Mouse (Mus musculus) monocyte, adult 5-6 weeks (primary cell): Measurements from ENCODE around the gene Tnfrsf18. TPM values are rescaled to one million over a fixed set of nuclear protein-coding genes. Genes with fewer than 3 reads are reported as not detected.
A peak's percentile ranks its signal among the peaks of the same experiment; 100 is the strongest.

ENCODE experiments used
- ATAC-seq: fragments of 153-309, 156-312 bp; replicated peaks from 2 replicates; pipeline ENCODE4 v1.8.0; 2017; ENCODE audit warnings: mild to moderate bottlenecking; ENCODE audit not compliant: low TSS enrichment, insufficient number of reproducible peaks, severe bottlenecking, poor library complexity, low FRiP score
- total RNA-seq: library from RNA; stranded (forward); fragments of 200-1000, 200-491, 200-594 nt; gene quantifications from 3 replicates; pipeline ENCODE4 v1.2.3, GENCODE M21; 2017

Gene Tnfrsf18
- total RNA-seq, 1 experiment from 2014 or later: 29.2 TPM

DNA sequence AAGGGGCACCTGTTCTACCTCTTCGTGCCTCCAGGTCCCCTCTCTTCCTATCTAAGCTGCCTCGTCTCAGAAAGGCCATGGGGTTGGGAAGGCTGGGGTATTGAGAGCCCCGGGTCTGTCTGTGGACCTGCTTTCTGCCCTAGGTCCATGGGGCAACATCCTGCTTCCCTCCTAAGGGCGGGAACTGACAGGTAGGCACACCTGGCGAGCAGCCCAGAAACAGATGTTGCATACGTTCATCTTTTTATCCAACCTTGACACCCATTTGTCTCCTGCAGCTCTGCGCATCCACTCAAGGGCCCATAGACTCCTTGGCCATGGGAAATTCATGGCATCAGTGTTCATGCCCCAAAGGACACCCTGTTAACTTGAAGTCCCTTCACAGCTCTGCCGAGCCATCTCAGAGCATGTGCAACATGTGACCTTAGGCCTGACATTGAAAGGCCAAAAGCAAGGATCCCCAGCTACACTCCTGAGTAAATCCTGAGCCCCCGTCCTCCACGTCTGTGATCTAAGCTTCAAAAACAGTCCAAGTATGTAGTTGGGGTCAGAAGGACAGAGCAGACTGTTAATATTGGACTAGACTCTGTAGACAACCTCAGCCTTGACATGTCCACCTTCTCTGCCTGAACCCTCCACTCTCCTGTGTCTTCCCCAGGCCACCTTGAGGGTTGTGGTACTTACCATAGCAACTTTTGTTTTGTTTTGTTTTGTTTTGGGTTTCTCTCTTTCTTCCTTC is 39.4 kb downstream of the Tnfrsf18 start:
- ATAC-seq: no peak

DNA sequence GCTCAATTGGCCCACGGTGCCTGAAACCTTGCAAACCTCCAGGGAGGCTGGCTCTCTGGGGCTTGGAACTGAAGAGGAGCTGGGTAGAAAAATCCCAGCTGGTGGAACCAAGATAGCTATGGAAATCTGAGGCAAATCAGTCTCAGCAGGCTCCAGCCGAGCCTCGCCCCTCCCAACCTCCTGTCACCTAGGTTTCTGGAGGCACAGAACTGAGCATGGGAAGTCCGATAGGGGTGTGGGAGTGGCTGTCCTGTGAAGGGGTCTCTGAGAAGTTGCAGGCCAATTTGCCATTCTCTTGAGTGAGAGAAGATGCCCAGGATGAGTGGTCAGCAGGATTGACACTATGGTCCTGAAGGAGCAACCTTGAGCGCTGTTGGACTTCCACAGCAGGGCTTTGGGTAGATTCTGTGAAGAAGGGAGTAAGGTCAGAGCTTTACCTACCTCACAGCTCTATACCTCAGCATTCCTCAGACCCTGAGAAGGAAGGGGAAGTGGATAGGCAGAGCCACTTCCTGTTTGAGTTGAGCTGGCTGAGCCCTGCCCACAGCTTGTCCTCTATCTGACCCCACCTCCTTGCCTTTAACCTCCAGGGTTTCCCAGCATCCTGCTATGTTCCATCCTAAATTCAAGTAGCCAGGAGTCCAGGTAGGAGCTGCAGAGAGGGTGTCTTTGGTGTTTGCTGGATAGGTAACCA is 41.4 kb downstream of the Tnfrsf18 start:
- peak; percentile 91 for ATAC-seq

DNA sequence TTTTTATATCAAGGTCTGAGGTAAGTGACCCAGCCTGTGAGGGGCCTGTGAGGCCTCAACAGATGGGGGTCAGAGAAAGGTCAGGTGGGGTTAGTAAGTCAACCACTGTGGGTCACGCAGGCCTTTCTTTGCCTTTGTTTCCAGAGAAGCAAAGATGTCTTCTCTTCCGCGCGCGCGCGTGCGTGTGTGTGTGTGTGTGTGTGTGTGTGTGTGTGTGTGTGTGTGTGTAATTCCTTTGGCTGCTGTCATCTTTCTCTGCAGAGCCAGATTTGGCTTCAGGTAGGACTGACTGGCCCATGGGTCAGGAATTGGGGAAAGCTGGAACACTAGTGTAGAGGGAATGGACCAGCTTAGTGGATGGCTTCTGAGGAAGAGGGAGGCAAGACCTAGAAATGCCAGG is 43.7 kb downstream of the Tnfrsf18 start:
- ATAC-seq: no peak

- no peak for ATAC-seq
Observed at GRCm38 (mm10) chr4:156070276-156070675, 44.3 kb downstream of the Tnfrsf18 start.

- ATAC-seq: no peak
Observed at GRCm38 (mm10) chr4:156070716-156071115, 44.8 kb downstream of the Tnfrsf18 start.

DNA sequence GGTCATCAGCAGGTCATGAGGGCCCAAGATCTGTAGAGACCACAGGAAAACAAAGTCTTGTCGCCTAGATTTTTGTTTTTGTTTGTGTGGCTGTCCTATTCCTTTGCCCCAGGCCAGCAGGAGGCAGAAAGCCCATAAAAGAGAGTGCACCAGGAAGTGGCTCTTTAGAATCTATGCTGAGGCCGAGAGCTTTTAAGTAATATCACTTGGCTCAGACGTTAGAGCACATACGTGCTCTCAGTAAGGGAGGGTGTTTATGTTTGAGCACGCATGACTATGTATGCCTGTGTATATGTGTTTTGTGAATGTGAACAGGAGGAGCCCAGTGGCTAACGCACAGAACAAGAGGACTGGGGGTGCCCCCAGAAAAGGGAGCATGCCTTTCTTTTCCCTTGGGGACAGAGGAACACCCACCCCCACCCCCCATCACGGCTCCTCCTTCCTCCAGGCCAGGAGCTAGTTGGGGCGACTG is 51.0 kb downstream of the Tnfrsf18 start:
- ATAC-seq: no peak

GRCm38 (mm10) chr4:156077499-156078301 is 51.7 kb downstream of the Tnfrsf18 start:
- ATAC-seq: no peak

Other genes starting within 250 kb of the Tnfrsf18 start
- not detected in 3 replicates for gene Tmem88b, start 240.3 kb upstream of the Tnfrsf18 start, total RNA-seq
- not detected in 3 replicates for gene Ankrd65, start 235.7 kb upstream of the Tnfrsf18 start, total RNA-seq
- gene Mrpl20, start 223.3 kb upstream of the Tnfrsf18 start, total RNA-seq: 39.1 to 56.7 TPM (median 44.1 TPM) in 3 replicates
- 228 to 239 TPM (median 228 TPM) in 3 replicates for gene Ccnl2, start 213.7 kb upstream of the Tnfrsf18 start, total RNA-seq
- 102 to 125 TPM (median 108 TPM) in 3 replicates for gene Aurkaip1, start 194.9 kb upstream of the Tnfrsf18 start, total RNA-seq
- 0.29 to 15.8 TPM (median 2.0 TPM) in 3 replicates for gene Mxra8, start 186.5 kb upstream of the Tnfrsf18 start, total RNA-seq
- gene Dvl1, start 178.8 kb upstream of the Tnfrsf18 start, total RNA-seq: 18.8 to 30.1 TPM (median 27.0 TPM) in 3 replicates
- 0.29 to 1.6 TPM (median 0.64 TPM) in 3 replicates for gene Tas1r3, start 162.8 kb upstream of the Tnfrsf18 start, total RNA-seq
- gene Cptp, start 156.7 kb upstream of the Tnfrsf18 start, total RNA-seq: 5.7 to 8.4 TPM (median 6.6 TPM) in 3 replicates
- 21.5 to 28.1 TPM (median 24.5 TPM) in 3 replicates for gene Ints11, start 156.6 kb upstream of the Tnfrsf18 start, total RNA-seq
- gene Pusl1, start 134.4 kb upstream of the Tnfrsf18 start, total RNA-seq: 3.8 to 12.8 TPM (median 10.3 TPM) in 3 replicates
- gene Acap3, start 134.3 kb upstream of the Tnfrsf18 start, total RNA-seq: 17.2 to 19.3 TPM (median 17.3 TPM) in 3 replicates
- gene Ube2j2, start 82.3 kb upstream of the Tnfrsf18 start, total RNA-seq: 79.0 to 128 TPM (median 101 TPM) in 3 replicates
- 0.85 to 1.4 TPM in 2 of 3 replicates, not detected in the other for gene C1qtnf12, start 63.8 kb upstream of the Tnfrsf18 start, total RNA-seq
- 2.8 to 3.5 TPM (median 3.1 TPM) in 3 replicates for gene B3galt6, start 33.5 kb upstream of the Tnfrsf18 start, total RNA-seq
- 300 to 351 TPM (median 344 TPM) in 3 replicates for gene Sdf4, start 33.3 kb upstream of the Tnfrsf18 start, total RNA-seq
- 1.8 to 6.6 TPM (median 5.3 TPM) in 3 replicates for gene Tnfrsf4, start 12.3 kb upstream of the Tnfrsf18 start, total RNA-seq
- gene Ttll10, start 33.2 kb downstream of the Tnfrsf18 start, total RNA-seq: not detected in 3 replicates
- 5.7 to 20.4 TPM (median 15.4 TPM) in 3 replicates for gene 9430015G10Rik, start 83.8 kb downstream of the Tnfrsf18 start, total RNA-seq
- 0.39 TPM in 1 of 3 replicates, not detected in the others for gene Rnf223, start 104.3 kb downstream of the Tnfrsf18 start, total RNA-seq
- gene Agrn, start 171.3 kb downstream of the Tnfrsf18 start, total RNA-seq: 1.4 to 8.4 TPM (median 2.7 TPM) in 3 replicates
- gene Isg15, start 174.7 kb downstream of the Tnfrsf18 start, total RNA-seq: 1.9 to 9.6 TPM (median 2.4 TPM) in 3 replicates
- gene AW011738, start 177.1 kb downstream of the Tnfrsf18 start, total RNA-seq: 2.6 to 12.3 TPM (median 3.3 TPM) in 3 replicates
- gene Perm1, start 189.7 kb downstream of the Tnfrsf18 start, total RNA-seq: 0.19 to 0.48 TPM in 2 of 3 replicates, not detected in the other
- 4.3 to 17.1 TPM (median 16.9 TPM) in 3 replicates for gene Plekhn1, start 208.7 kb downstream of the Tnfrsf18 start, total RNA-seq
- 33.0 to 53.8 TPM (median 40.5 TPM) in 3 replicates for gene Noc2l, start 209.8 kb downstream of the Tnfrsf18 start, total RNA-seq
- gene Samd11, start 229.5 kb downstream of the Tnfrsf18 start, total RNA-seq: 0.19 to 1.8 TPM (median 0.29 TPM) in 3 replicates